Mouse (Mus musculus): ENCODE measurements around the gene Hist1h2ap.
"Not testable (repeated sequence)": the region's sequence is repeated elsewhere in the genome, so short reads cannot be mapped to it uniquely, and the experiment has no call there.

The Hist1h2ap gene

GRCm38 (mm10) chr13:21833461-21833860, at the start of gene Hist1h2ap, which contains the start of gene Hist1h2br:
Gene Hist1h2ap (minus strand): TSS chr13:21833507.
Gene Hist1h2br (plus strand): TSS chr13:21833743.
- DNase-seq: not testable (repeated sequence)

GRCm38 (mm10) chr13:21882760-21883405, 49.6 kb upstream of the Hist1h2ap start:
- DNase-seq: peak; percentile 17 to 45

- DNase-seq: peak in 1 of 2 experiments; percentile 27
Observed at GRCm38 (mm10) chr13:21881878-21882669, 48.8 kb upstream of the Hist1h2ap start.

DNA sequence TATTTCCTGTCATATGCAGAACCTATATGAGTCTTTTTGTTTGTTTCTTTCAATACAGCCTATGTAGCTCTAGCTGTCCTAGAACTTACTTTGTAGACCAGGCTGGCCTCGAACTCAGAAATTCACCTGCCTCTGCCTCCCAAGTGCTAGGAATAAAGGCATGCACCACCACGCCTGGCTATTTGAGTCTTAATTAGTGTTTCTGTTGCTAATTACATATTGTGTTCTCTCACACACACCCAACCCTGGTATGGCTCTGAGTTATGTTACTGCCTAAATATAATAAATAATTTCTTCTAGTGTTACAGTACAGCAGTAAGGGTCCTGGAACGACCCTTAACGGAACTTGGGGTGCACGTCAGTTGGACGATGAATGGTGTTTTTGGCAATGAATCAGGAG, 47.4 kb upstream of the Hist1h2ap start:
- DNase-seq: no peak

DNA sequence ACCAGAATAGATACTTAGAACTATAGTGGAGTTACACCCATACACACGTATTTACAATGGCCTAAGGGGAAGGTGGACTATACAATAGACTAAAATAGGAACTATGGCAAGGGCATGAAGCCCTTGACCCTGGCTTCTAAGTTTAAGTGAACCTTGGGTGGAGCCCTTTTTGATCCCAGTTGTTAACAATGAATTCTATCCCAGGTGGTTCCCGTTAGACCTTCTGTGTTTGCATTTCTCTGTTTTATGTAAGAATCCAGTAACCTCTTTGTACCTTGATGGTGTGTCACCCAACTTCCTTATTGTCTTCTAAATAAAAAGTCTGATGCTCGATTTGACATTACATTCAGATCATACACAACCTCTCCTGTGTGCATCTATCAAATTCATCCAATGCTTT, 32.2 kb upstream of the Hist1h2ap start:
- DNase-seq: not testable (repeated sequence)

DNA sequence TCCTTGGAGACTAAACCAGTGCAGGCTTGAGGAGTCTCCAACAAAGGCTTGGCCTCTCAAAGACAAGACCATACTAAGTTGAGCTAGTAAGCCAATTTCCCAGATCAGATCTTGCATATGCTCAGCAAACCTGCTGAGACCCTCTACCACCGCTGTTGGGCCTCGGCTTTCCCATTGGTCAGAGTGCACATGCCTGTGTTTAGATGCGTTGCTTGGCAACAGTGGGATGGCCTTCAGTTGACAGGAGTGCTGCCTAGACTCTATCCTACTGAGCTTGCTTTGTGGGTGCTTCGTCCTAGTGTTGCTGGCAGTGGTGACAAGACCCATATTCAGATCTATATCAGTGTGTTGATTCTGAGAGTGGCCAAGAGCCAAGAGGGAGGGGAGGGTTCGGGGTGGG, 28.3 kb upstream of the Hist1h2ap start:
- no peak for DNase-seq

- peak; percentile 56 to 68 for DNase-seq
Observed at GRCm38 (mm10) chr13:21855698-21856162, 22.4 kb upstream of the Hist1h2ap start.

DNA sequence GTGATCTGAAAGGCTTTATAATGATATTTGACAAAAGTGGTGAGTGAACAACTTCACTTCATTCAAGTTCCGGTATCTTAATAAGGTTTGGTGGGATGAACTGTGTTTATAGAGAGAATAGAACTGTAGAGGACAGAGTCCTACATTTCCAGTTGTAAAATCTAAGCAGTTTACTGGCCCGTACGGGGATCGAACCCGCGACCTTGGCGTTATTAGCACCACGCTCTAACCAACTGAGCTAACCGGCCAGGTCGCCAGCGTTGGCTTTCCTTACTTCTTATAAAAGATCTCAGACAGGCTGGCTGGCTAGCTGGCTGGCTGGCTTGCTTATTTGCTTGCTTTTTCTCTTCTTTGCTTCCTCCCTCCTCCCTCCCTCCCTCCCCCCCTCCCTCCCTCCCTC, 21.8 kb upstream of the Hist1h2ap start:
- peak; percentile 91 to 92 for DNase-seq

- DNase-seq: peak; percentile 17 to 58
Observed at GRCm38 (mm10) chr13:21852215-21852945, 19.1 kb upstream of the Hist1h2ap start.

DNA sequence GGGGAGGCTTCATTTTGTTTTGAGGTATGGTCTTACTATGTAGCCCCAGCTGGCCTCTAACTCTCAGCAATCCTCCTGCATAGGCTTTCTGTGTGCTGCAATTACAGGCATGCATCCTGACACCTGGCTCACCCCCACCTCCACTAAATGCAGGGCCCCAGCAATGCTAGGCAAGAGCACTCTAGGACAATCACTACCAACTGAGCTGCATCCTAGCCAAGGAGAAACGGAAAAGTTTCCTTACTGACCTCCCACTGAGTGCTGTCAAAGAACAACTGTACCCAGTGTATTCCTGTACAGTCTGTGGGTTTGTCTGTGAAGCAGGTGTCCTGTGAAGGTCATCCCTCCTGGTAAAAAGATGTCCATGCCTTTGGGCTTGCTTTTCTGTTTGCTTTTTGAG, 17.4 kb upstream of the Hist1h2ap start:
- not testable (repeated sequence) for DNase-seq

DNA sequence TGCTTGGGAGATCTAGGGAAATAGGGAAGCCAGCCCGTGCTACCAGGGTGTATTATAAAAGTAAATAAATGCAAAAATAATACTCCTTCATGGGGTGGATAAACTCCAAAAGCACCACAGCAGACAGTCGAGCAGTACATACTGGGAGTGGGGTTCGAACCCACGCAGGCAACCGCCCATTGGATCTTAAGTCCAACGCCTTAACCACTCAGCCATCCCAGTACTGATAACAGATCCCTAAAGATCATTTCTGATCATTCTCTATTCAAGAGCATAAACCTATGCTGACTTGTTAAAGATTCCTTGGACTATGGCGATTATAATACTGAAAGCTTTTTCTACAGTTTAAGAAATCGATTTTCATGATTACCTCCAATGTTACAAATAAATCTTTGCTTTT, 14.6 kb upstream of the Hist1h2ap start:
- DNase-seq: peak in 1 of 2 experiments; percentile 15

GRCm38 (mm10) chr13:21846356-21846755, 13.0 kb upstream of the Hist1h2ap start:
- DNase-seq: not testable (repeated sequence)

- DNase-seq: not testable (repeated sequence)
Observed at GRCm38 (mm10) chr13:21840508-21840907, 7.2 kb upstream of the Hist1h2ap start.

DNA sequence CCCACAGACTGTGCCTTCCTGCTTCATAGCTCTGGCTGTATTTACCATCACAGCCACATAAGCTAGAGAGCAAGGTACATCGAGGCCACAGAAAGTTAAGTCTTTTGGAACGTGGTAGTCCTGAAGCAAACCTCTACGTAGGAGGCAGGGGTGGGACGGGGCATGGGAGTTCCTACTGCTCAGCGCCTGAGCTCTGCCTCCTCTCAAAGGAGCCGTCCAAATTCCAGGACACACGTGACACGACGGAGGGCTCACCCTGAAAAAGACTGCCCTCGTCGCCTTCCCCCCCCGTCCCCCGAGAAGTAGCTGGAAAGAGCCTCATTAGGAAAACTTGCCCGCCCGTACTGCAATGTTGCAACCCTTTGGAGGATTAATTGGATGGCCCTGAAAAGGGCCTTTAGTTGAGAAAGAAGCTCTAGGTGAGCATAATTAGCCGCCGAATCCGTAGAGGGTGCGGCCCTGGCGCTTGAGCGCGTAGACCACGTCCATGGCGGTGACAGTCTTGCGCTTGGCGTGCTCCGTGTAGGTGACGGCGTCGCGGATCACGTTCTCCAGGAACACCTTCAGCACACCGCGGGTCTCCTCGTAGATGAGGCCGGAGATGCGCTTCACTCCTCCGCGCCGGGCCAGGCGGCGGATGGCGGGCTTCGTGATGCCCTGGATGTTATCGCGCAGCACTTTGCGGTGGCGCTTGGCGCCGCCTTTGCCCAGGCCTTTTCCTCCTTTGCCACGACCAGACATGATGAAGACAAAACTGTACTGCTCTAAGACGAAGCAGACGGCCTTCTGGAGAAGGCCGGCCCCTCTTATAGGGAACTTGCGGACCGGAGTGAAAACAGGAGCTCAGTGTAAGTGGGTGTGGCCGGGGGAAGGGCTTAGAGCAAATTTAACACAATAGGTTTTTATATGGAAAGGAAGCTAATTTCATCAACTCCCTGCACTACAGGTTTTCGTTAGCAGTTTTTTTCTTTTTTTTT, 1.6 kb downstream of the Hist1h2ap start, which contains the start of gene Hist1h4n:
Gene Hist1h4n (minus strand): TSS at position 779 of the 977 bp plus-strand sequence.
- DNase-seq: peak; percentile 35 to 41

DNA sequence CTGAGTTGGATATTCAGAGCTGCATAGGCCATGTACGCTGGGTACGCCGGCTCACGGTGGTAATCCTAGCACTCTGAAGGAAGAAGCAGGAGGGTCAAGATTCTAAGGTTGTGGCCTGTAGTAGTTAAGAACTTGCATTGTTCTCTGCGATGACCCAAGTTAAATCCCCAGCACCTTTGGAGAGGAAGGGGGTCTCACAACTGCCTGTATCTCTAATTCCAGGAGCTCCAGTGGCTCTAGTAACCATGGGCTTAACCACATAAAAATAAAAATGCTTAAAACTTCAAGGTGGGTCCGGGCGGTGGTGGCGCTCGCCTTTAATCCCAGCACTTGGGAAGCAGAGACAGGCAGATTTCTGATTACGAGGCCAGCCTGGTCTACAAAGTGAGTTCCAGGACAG, 3.0 kb downstream of the Hist1h2ap start:
- no peak for DNase-seq

DNA sequence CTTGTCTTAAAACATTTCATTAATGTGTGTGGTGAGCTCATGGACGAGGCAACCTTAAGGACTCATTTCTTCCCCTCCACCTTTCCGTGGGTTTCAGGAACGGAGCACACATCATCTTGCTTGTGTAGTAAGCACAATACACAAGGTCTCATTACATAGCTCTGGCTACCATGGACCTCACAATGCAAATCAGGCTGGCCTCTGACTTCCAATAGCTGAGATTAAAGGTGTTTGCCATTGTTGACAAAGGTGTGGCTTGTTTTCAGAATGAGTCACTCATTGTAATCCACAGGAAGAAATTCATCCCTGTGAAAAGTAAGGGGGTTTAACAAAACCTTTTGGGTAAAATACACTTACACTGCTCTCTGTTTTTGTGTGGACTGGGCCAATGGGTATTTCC, 4.8 kb downstream of the Hist1h2ap start:
- no peak for DNase-seq

DNA sequence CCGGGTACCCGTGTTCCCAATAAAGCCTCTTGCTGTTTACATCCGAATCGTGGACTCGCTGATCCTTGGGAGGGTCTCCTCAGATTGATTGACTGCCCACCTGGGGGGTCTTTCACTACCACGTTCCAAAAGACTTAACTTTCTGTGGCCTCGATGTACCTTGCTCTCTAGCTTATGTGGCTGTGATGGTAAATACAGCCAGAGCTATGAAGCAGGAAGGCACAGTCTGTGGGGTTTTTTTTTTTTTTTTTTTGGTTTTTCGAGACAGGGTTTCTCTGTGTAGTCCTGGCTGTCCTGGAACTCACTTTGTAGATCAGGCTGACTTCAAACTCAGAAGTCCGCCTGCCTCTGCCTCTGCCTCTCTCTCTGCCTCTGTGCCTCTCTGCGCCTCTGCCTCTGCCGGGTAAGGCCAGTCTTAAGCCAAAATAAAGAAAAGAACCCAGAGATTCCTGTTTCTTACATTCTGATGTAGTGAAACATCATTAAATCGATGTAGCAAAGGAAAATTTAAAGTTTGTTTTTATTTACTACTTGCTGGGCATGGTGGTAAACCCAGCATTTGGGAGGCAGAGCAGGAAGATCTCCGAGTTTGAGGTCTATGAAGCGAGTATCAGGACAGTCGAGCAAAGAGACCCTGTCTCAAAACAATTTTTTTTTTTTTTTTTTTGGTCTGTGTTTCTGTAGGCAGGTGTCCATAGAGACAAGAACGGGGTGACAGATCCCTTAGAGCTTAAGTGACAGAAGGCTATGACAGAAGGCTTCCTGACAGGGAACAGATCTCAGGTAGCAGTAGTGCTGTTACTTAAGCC, 13.0 kb downstream of the Hist1h2ap start:
- DNase-seq: not testable (repeated sequence)

- not testable (repeated sequence) for DNase-seq
Observed at GRCm38 (mm10) chr13:21812092-21812491, 21.2 kb downstream of the Hist1h2ap start.

DNA sequence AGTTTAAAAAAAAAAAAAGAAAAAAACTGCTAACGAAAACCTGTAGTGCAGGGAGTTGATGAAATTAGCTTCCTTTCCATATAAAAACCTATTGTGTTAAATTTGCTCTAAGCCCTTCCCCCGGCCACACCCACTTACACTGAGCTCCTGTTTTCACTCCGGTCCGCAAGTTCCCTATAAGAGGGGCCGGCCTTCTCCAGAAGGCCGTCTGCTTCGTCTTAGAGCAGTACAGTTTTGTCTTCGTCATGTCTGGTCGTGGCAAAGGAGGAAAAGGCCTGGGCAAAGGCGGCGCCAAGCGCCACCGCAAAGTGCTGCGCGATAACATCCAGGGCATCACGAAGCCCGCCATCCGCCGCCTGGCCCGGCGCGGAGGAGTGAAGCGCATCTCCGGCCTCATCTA, 21.8 kb downstream of the Hist1h2ap start, which contains the start of gene Hist1h4m:
Gene Hist1h4m (plus strand): TSS at position 208 of the 400 bp plus-strand sequence.
- DNase-seq: peak; percentile 52 to 54

- DNase-seq: not testable (repeated sequence)
Observed at GRCm38 (mm10) chr13:21811074-21811473, 22.2 kb downstream of the Hist1h2ap start.

DNA sequence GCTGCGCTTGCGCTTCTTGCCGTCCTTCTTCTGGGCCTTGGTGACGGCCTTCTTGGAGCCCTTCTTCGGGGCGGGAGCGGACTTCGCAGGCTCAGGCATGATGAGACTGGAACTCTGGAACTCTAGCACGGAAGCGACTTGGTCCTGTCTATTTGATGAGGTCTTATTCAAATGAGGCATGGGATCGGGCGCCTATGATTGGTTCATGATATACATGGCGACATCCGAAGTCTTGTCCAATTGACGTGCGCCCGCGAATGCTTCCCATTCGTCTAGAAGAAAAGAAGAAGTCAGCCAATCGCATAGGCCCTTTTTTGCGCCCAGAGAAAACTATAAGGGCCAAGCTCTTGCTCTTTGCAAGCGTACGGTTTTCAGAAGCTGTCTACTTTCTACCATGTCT, 23.2 kb downstream of the Hist1h2ap start, which contains the start of the genes Hist1h2bq and Hist1h2ao:
Gene Hist1h2bq (minus strand): TSS at position 125 of the 400 bp plus-strand sequence.
Gene Hist1h2ao (plus strand): TSS at position 393 of the 400 bp plus-strand sequence.
- DNase-seq: not testable (repeated sequence)

Measured in cerebellum, postnatal 25 days (tissue).